Mouse (Mus musculus): ENCODE results near the gene Nectin3.
"Not testable (repeated sequence)": the region's sequence is repeated elsewhere in the genome, so short reads cannot be mapped to it uniquely, and the experiment has no call there.

Gene Nectin3

DNA sequence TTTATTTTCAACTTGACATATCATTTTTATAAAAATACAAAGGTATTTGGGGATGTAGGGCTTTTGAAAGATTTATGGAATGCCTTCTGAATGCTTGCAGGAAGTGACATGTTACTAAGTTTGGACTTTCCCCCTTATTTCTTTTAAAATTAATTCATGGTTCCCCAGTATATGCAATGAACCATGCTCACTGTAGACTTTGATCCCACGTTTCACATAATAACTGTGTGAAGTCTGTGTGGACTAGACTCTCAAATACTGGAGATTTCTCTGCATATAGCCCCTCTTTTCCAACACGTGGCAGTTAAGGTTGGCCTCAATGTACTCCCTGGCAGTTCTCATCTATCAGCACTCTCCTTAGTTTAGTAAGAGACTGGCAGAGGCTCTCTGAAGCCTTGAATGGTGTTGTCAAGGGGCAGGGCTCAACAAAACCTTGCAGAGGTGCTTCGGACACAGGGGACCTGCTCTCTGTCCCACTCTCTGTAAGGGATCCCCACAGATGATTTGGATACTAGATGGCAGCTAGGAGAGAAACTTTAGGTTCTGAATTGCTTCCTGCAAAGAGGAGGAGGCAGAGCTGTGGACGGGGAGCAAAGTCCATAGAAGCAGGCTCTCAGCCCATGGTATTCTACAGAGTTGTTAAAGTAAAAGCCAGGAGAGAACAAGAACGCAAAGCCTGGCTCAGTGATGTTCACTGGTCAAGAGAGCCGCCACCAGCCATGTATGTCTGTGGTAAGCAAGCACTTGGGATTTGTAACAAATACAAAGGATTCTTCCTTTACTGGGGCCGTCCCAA, 91.3 kb downstream of the Nectin3 start:
- no peaks in the 10 kb centered on the region for H3K9me3 ChIP-seq (ENCODE audit: low read length)
- H3K36me3 ChIP-seq (ENCODE audit: insufficient read depth, low read length) = no peaks in the 10 kb centered on the region
- TF ChIP-seq NANOG (IDR thresholded peaks at IDR 0.05; ENCODE audit: borderline replicate concordance, low read length) (no peak), CTCF (conservative IDR thresholded peaks at IDR 0.05; ENCODE audit: low read length) (no peak), POU5F1 (IDR thresholded peaks at IDR 0.05; ENCODE audit: borderline replicate concordance, low read length) (no peak)
- H3K4me3 ChIP-seq (replicated peaks; ENCODE audit: low read length) = no peak overlapping the region
- no peaks in the 10 kb centered on the region for H3K4me1 ChIP-seq (replicated peaks; ENCODE audit: low read depth, low read length)
- no peaks in the 10 kb centered on the region for H3K27me3 ChIP-seq (ENCODE audit: insufficient read depth, low read length)

DNA sequence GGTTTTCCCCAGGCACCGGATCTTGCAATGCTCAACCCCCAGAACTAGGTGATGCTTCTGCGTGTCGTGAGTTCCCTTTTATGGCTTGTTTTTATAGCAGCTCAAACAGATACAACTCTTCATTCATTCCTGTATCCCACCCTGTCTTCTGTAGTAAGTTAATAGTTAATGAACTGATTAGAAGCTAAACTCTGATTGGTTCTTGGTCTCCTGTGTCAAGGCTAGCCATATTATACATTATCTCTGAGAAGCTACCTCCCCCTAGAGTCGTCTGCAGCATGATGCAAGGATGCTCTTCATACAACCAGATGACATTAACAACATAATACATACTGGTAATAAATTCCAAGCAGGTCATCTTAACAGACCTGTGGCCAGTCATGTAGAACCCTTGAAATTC, 100.4 kb downstream of the Nectin3 start:
- Histone ChIP-seq H3K9me3 (ENCODE audit: low read length) (no peaks in the 10 kb centered on the region), H3K4me1 (replicated peaks; ENCODE audit: low read depth, low read length) (no peaks in the 10 kb centered on the region), H3K36me3 (ENCODE audit: insufficient read depth, low read length) (no peaks in the 10 kb centered on the region), H3K4me3 (replicated peaks; ENCODE audit: low read length) (no peak overlapping the region), H3K27me3 (ENCODE audit: insufficient read depth, low read length) (no peaks in the 10 kb centered on the region)
- TF ChIP-seq NANOG (IDR thresholded peaks at IDR 0.05; ENCODE audit: borderline replicate concordance, low read length) = no peak
- TF ChIP-seq POU5F1 (IDR thresholded peaks at IDR 0.05; ENCODE audit: borderline replicate concordance, low read length) = no peak
- no peak for TF ChIP-seq CTCF (conservative IDR thresholded peaks at IDR 0.05; ENCODE audit: low read length)

DNA sequence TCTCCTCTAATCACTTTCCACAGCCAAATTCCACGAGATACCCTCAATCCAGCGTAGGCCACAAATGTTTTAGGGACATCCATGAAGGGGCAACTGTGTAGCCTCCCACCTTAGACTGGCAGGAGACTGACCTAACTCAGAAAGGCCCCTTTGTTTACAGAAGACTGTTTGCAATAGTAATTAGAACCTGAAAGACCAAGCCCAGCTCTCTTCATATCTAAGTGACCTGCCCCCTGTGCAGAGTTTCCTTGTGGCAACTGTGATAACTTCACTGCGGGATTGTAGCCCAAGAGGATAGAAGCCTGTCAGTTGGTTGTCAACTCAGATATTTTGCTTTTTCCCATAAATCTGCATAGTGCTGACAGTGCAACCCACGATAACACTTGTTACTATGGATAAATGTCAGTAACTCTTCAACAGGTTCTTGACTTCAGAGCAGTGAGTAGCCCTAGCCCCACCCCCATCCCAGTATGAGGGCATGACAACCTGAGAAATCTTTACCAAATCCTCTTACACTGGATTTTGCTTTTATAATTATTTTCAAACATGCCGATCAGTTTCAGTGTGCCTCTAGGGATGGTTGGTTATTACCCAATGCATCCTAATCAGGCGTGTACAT, 108.8 kb downstream of the Nectin3 start:
- Histone ChIP-seq H3K9me3 (ENCODE audit: low read length) (no peaks in the 10 kb centered on the region), H3K4me1 (replicated peaks; ENCODE audit: low read depth, low read length) (no peaks in the 10 kb centered on the region), H3K4me3 (replicated peaks; ENCODE audit: low read length) (no peak overlapping the region), H3K27me3 (ENCODE audit: insufficient read depth, low read length) (no peaks in the 10 kb centered on the region), H3K36me3 (ENCODE audit: insufficient read depth, low read length) (no peaks in the 10 kb centered on the region)
- TF ChIP-seq NANOG (IDR thresholded peaks at IDR 0.05; ENCODE audit: borderline replicate concordance, low read length) (no peak), CTCF (conservative IDR thresholded peaks at IDR 0.05; ENCODE audit: low read length) (no peak), POU5F1 (IDR thresholded peaks at IDR 0.05; ENCODE audit: borderline replicate concordance, low read length) (no peak)

DNA sequence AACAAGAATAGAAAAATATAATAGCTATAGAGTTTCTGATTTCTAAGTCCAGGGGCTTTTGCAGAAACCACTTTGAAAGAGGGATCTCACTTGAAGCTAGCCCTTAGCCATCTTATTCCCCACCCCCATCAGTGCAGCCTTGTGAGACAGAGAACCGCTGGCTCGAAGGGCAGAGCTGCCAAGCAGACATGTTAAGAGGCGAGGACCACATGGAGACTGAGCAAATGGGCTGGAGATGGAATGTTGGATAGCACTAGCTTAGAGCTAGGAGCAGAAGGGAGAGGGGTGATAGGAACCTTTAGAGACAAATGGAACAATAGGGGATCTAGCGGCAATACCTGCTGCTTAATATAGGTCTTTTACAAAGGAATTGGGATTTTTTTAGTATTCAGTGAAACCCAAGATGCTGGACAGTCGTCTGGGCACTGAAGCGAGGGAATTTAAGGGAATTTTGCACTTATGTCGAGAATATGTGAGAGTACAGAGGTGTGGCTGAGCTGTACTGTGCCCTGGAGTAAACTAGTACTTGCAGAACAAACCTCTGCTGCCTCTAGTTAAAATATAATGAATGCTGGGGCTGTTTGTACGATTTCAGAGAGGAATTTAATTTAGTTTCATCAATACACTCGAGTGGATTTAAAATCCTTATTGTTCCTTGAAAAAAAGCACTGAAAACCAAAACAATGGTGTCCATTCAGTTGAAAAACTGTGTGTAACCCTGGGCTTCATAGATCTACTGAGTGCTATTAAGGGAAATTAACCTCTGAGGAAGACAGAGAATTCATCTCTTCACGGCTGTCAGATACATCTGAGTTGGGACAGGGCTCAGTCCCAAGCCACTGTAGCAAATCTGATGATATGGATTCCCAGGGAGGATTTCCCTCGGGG, 109.6 kb downstream of the Nectin3 start:
- TF ChIP-seq NANOG (IDR thresholded peaks at IDR 0.05; ENCODE audit: borderline replicate concordance, low read length) = no peak
- TF ChIP-seq CTCF (conservative IDR thresholded peaks at IDR 0.05; ENCODE audit: low read length) = no peak
- TF ChIP-seq POU5F1 (IDR thresholded peaks at IDR 0.05; ENCODE audit: borderline replicate concordance, low read length) = no peak
- H3K4me1 ChIP-seq (replicated peaks; ENCODE audit: low read depth, low read length) = no peaks in the 10 kb centered on the region
- H3K36me3 ChIP-seq (ENCODE audit: insufficient read depth, low read length) = no peaks in the 10 kb centered on the region
- no peak overlapping the region for H3K4me3 ChIP-seq (replicated peaks; ENCODE audit: low read length)
- H3K9me3 ChIP-seq (ENCODE audit: low read length) = no peaks in the 10 kb centered on the region
- H3K27me3 ChIP-seq (ENCODE audit: insufficient read depth, low read length) = no peaks in the 10 kb centered on the region

GRCm38 (mm10) chr16:46384279-46384678, 114.0 kb downstream of the Nectin3 start:
- Histone ChIP-seq H3K4me3 (replicated peaks; ENCODE audit: low read length) (no peak overlapping the region), H3K4me1 (replicated peaks; ENCODE audit: low read depth, low read length) (no peaks in the 10 kb centered on the region), H3K27me3 (ENCODE audit: insufficient read depth, low read length) (no peaks in the 10 kb centered on the region), H3K9me3 (ENCODE audit: low read length) (no peaks in the 10 kb centered on the region), H3K36me3 (ENCODE audit: insufficient read depth, low read length) (no peaks in the 10 kb centered on the region)
- TF ChIP-seq NANOG (IDR thresholded peaks at IDR 0.05; ENCODE audit: borderline replicate concordance, low read length) (no peak), CTCF (conservative IDR thresholded peaks at IDR 0.05; ENCODE audit: low read length) (no peak), POU5F1 (IDR thresholded peaks at IDR 0.05; ENCODE audit: borderline replicate concordance, low read length) (no peak)

- Histone ChIP-seq H3K4me3 (replicated peaks; ENCODE audit: low read length) (no peak overlapping the region), H3K4me1 (replicated peaks; ENCODE audit: low read depth, low read length) (no peaks in the 10 kb centered on the region), H3K9me3 (ENCODE audit: low read length) (no peaks in the 10 kb centered on the region), H3K27me3 (ENCODE audit: insufficient read depth, low read length) (no peaks in the 10 kb centered on the region), H3K36me3 (ENCODE audit: insufficient read depth, low read length) (no peaks in the 10 kb centered on the region)
- TF ChIP-seq NANOG (IDR thresholded peaks at IDR 0.05; ENCODE audit: borderline replicate concordance, low read length) = no peak
- TF ChIP-seq POU5F1 (IDR thresholded peaks at IDR 0.05; ENCODE audit: borderline replicate concordance, low read length) = no peak
- no peak for TF ChIP-seq CTCF (conservative IDR thresholded peaks at IDR 0.05; ENCODE audit: low read length)
These were observed 115.0 kb downstream of the Nectin3 start for GRCm38 (mm10) chr16:46383344-46383743.

DNA sequence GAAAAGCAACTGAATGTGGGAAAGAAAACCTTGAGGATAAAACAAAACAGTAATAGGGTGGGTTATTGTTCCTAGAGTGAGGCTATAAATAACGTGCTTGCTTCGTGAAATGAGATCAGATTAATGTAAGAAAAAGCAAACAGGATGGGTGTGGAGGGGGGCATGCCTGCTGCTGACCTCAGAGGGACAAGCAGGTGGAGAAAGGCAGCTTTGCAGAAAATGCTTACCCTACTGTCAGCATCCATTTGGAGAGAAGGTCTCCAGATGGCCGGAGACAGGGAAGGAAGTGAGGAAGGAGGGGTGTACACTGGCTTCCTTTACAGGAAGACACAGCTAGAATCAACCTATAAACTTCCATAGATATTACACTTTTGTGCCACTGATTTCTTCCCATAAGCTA, 121.8 kb downstream of the Nectin3 start:
- H3K27me3 ChIP-seq (ENCODE audit: insufficient read depth, low read length) = no peaks in the 10 kb centered on the region
- TF ChIP-seq NANOG (IDR thresholded peaks at IDR 0.05; ENCODE audit: borderline replicate concordance, low read length) (no peak), POU5F1 (IDR thresholded peaks at IDR 0.05; ENCODE audit: borderline replicate concordance, low read length) (no peak), CTCF (conservative IDR thresholded peaks at IDR 0.05; ENCODE audit: low read length) (no peak)
- H3K36me3 ChIP-seq (ENCODE audit: insufficient read depth, low read length) = no peaks in the 10 kb centered on the region
- no peaks in the 10 kb centered on the region for H3K4me1 ChIP-seq (replicated peaks; ENCODE audit: low read depth, low read length)
- no peaks in the 10 kb centered on the region for H3K9me3 ChIP-seq (ENCODE audit: low read length)
- no peak overlapping the region for H3K4me3 ChIP-seq (replicated peaks; ENCODE audit: low read length)

DNA sequence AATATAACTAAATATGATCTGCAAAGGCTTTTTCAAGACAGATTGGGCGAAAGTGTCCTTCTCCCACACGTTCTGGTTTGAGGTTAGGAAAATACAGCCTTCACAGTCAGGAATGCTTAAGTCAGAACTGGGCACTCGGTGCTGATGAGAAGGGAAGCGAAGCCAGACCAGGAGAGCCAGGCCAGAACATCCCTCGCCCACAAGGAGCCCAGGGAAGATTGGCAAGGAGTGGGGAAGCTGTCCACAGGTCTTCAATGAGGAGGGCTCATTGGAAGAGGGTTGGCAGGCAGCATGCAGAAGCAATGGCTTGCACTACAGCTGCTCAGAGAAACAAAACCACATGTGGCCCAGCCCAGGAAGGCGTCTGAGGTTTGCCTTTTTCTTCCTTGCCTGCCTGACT, 136.3 kb downstream of the Nectin3 start:
- TF ChIP-seq POU5F1 (IDR thresholded peaks at IDR 0.05; ENCODE audit: borderline replicate concordance, low read length) = no peak
- peaks cover 7% of the 10 kb centered on the region; the same call in 1 of the 2 replicates for H3K27me3 ChIP-seq (ENCODE audit: insufficient read depth, low read length)
- no peaks in the 10 kb centered on the region for H3K4me1 ChIP-seq (replicated peaks; ENCODE audit: low read depth, low read length)
- H3K9me3 ChIP-seq (ENCODE audit: low read length) = peaks cover 19% of the 10 kb centered on the region
- H3K36me3 ChIP-seq (ENCODE audit: insufficient read depth, low read length) = no peaks in the 10 kb centered on the region
- no peak overlapping the region for H3K4me3 ChIP-seq (replicated peaks; ENCODE audit: low read length)

- H3K4me1 ChIP-seq (replicated peaks; ENCODE audit: low read depth, low read length); H3K27me3 ChIP-seq (ENCODE audit: insufficient read depth, low read length); H3K36me3 ChIP-seq (ENCODE audit: insufficient read depth, low read length); H3K4me3 ChIP-seq (replicated peaks; ENCODE audit: low read length): not testable (repeated sequence)
- H3K9me3 ChIP-seq (ENCODE audit: low read length) = peaks cover 28% of the 10 kb centered on the region
These were observed 140.7 kb downstream of the Nectin3 start for GRCm38 (mm10) chr16:46357658-46358057.
